Mouse (Mus musculus): ENCODE results near the gene Arhgap35.

GRCm38 (mm10) chr7:16570737-16571136, 44.1 kb downstream of the Arhgap35 start:
- TF ChIP-seq CTCF (conservative IDR thresholded peaks at IDR 0.05; ENCODE audit: insufficient read depth, insufficient read length, low read depth, low read length), result no peak
- no peak for TF ChIP-seq POLR2A (IDR thresholded peaks at IDR 0.05; ENCODE audit: low read depth, low read length)
